Mouse (Mus musculus) midbrain, embryonic 13.5 days (tissue): ENCODE results near the gene Trafd1. TPM values are rescaled to one million over a fixed set of nuclear protein-coding genes. Genes with fewer than 3 reads are reported as not detected.
"Not testable (repeated sequence)": the region's sequence is repeated elsewhere in the genome, so short reads cannot be mapped to it uniquely, and the experiment has no call there.

Experiments
- ATAC-seq: fragments of 200-750 bp; cut with Nextera tagmentation; 2 replicates; pipeline ENCODE4 v1.8.0; 2017; ENCODE audit warnings: mild to moderate bottlenecking, moderate TSS enrichment, moderate library complexity
- H3K27ac ChIP-seq: fragments of 300-500 bp; sonication (generic); 2 replicates; pipeline ENCODE4 v1.5.1; 2015; ENCODE audit warnings: inconsistent platforms, mild to moderate bottlenecking, moderate library complexity
- H3K27me3 ChIP-seq: fragments of 300-500 bp; sonication (generic); 2 replicates; pipeline ENCODE4 v1.6.1; 2015; ENCODE audit warnings: mild to moderate bottlenecking, inconsistent platforms
- H3K36me3 ChIP-seq: fragments of 300-500 bp; sonication (generic); 2 replicates; pipeline ENCODE4 v1.6.1; 2015; ENCODE audit warnings: mild to moderate bottlenecking, inconsistent platforms
- H3K4me1 ChIP-seq: fragments of 300-500 bp; sonication (generic); replicated peaks from 2 replicates; pipeline ENCODE4 v1.6.1; 2015; ENCODE audit warnings: inconsistent platforms
- H3K4me2 ChIP-seq: fragments of 300-500 bp; sonication (generic); replicated peaks from 2 replicates; pipeline ENCODE4 v1.6.1; 2015; ENCODE audit warnings: moderate library complexity, mild to moderate bottlenecking, inconsistent platforms
- H3K4me3 ChIP-seq: fragments of 300-500 bp; sonication (generic); replicated peaks from 2 replicates; pipeline ENCODE4 v1.5.1; 2015; ENCODE audit warnings: mild to moderate bottlenecking, inconsistent platforms
- H3K9ac ChIP-seq: fragments of 300-500 bp; sonication (generic); replicated peaks from 2 replicates; pipeline ENCODE4 v1.6.1; 2015; ENCODE audit warnings: mild to moderate bottlenecking, inconsistent platforms
- H3K9me3 ChIP-seq: fragments of 300-500 bp; sonication (generic); 2 replicates; pipeline ENCODE4 v1.6.1; 2016; ENCODE audit warnings: mild to moderate bottlenecking, inconsistent platforms
- WGBS: fragments of 180-500 bp; shearing (Covaris S2); methylation state at CpG from one replicate; pipeline ENCODE4 v1.1.7; 2015; 5-methylcytosine and 5-hydroxymethylcytosine counted together
- polyA plus RNA-seq: library from polyadenylated mRNA; unstranded; fragments of >200 nt; fragmentation: Nextera tagmentation; extraction: Ambion mirVana; gene quantifications from 2 replicates; pipeline ENCODE4 v1.2.1, GENCODE M21; 2015

Gene Trafd1
- polyA plus RNA-seq, 1 experiment from 2014 or later = 150 TPM

GRCm38 (mm10) chr5:121340965-121341473 lies 44.4 kb downstream of the Trafd1 start:
- no peaks in the 10 kb centered on the region for H3K27me3 ChIP-seq
- H3K27ac ChIP-seq = no peak overlapping the region
- H3K36me3 ChIP-seq = peaks cover 97% of the 10 kb centered on the region
- no peaks in the 10 kb centered on the region for H3K4me1 ChIP-seq
- WGBS = 69% methylated on average over 7 of the region's 7 CpGs
- no peak overlapping the region for H3K4me3 ChIP-seq
- ATAC-seq = no peak
- no peak overlapping the region for H3K4me2 ChIP-seq
- H3K9me3 ChIP-seq = no peaks in the 10 kb centered on the region
- no peak overlapping the region for H3K9ac ChIP-seq

GRCm38 (mm10) chr5:121339507-121340230 lies 45.8 kb downstream of the Trafd1 start:
- H3K4me1 ChIP-seq = no peaks in the 10 kb centered on the region
- H3K4me2 ChIP-seq = no peak overlapping the region
- no peak overlapping the region for H3K4me3 ChIP-seq
- ATAC-seq = no peak
- H3K9me3 ChIP-seq = no peaks in the 10 kb centered on the region
- peaks cover 97% of the 10 kb centered on the region for H3K36me3 ChIP-seq
- no peaks in the 10 kb centered on the region for H3K27me3 ChIP-seq
- 88% methylated on average over 7 of the region's 7 CpGs for WGBS
- no peak overlapping the region for H3K27ac ChIP-seq
- no peak overlapping the region for H3K9ac ChIP-seq

GRCm38 (mm10) chr5:121336776-121337175 lies 48.7 kb downstream of the Trafd1 start:
- no peak overlapping the region for H3K27ac ChIP-seq
- H3K4me3 ChIP-seq = no peak overlapping the region
- no peaks in the 10 kb centered on the region for H3K4me1 ChIP-seq
- H3K36me3 ChIP-seq = peaks cover 96% of the 10 kb centered on the region
- H3K9ac ChIP-seq = no peak overlapping the region
- 93% methylated on average over 6 of the region's 6 CpGs for WGBS
- H3K4me2 ChIP-seq = no peak overlapping the region
- no peak for ATAC-seq
- H3K9me3 ChIP-seq = no peaks in the 10 kb centered on the region
- no peaks in the 10 kb centered on the region for H3K27me3 ChIP-seq

- ATAC-seq = no peak
- 70% methylated on average over 3 of the region's 3 CpGs for WGBS
- Histone ChIP-seq H3K9ac (no peak overlapping the region), H3K4me2 (no peak overlapping the region), H3K4me1 (no peaks in the 10 kb centered on the region), H3K27ac (no peak overlapping the region), H3K4me3 (no peak overlapping the region), H3K27me3 (no peaks in the 10 kb centered on the region), H3K9me3 (no peaks in the 10 kb centered on the region), H3K36me3 (peaks cover 97% of the 10 kb centered on the region)
Measured at GRCm38 (mm10) chr5:121336009-121336408, 49.4 kb downstream of the Trafd1 start.

GRCm38 (mm10) chr5:121335426-121335825 lies 50.0 kb downstream of the Trafd1 start:
- H3K4me3 ChIP-seq = no peak overlapping the region
- ATAC-seq = no peak
- no peaks in the 10 kb centered on the region for H3K9me3 ChIP-seq
- no peak overlapping the region for H3K4me2 ChIP-seq
- no peaks in the 10 kb centered on the region for H3K4me1 ChIP-seq
- H3K27me3 ChIP-seq = no peaks in the 10 kb centered on the region
- H3K36me3 ChIP-seq = peaks cover 97% of the 10 kb centered on the region
- H3K27ac ChIP-seq = no peak overlapping the region
- WGBS = 86% methylated on average over 4 of the region's 4 CpGs
- no peak overlapping the region for H3K9ac ChIP-seq

GRCm38 (mm10) chr5:121334454-121334853 lies 51.0 kb downstream of the Trafd1 start:
- Histone ChIP-seq H3K36me3 (peaks cover 92% of the 10 kb centered on the region), H3K27ac (no peak overlapping the region), H3K9me3 (no peaks in the 10 kb centered on the region), H3K4me3 (no peak overlapping the region), H3K4me1 (no peaks in the 10 kb centered on the region), H3K9ac (no peak overlapping the region), H3K4me2 (no peak overlapping the region), H3K27me3 (no peaks in the 10 kb centered on the region)
- no peak for ATAC-seq
- 96% methylated on average over 5 of the region's 5 CpGs for WGBS

GRCm38 (mm10) chr5:121333976-121334375 lies 51.5 kb downstream of the Trafd1 start:
- no peak for ATAC-seq
- Histone ChIP-seq H3K36me3 (peaks cover 92% of the 10 kb centered on the region), H3K4me3 (no peak overlapping the region), H3K4me2 (no peak overlapping the region), H3K9ac (no peak overlapping the region), H3K4me1 (no peaks in the 10 kb centered on the region), H3K27ac (no peak overlapping the region), H3K9me3 (no peaks in the 10 kb centered on the region), H3K27me3 (no peaks in the 10 kb centered on the region)
- WGBS = 95% methylated on average over 9 of the region's 9 CpGs

- Histone ChIP-seq H3K4me2 (no peak overlapping the region), H3K27me3 (no peaks in the 10 kb centered on the region), H3K4me1 (no peaks in the 10 kb centered on the region), H3K9me3 (no peaks in the 10 kb centered on the region), H3K9ac (no peak overlapping the region), H3K36me3 (peaks cover 89% of the 10 kb centered on the region), H3K27ac (no peak overlapping the region), H3K4me3 (no peak overlapping the region)
- no peak for ATAC-seq
- 95% methylated on average over 10 of the region's 10 CpGs for WGBS
Measured at GRCm38 (mm10) chr5:121331731-121332130, 53.7 kb downstream of the Trafd1 start.

GRCm38 (mm10) chr5:121330154-121330816 lies 55.1 kb downstream of the Trafd1 start:
- WGBS = 72% methylated on average over 5 of the region's 19 CpGs

GRCm38 (mm10) chr5:121329333-121330058 lies 55.9 kb downstream of the Trafd1 start:
- Histone ChIP-seq H3K9ac (no peak overlapping the region), H3K27ac (no peak overlapping the region), H3K27me3 (no peaks in the 10 kb centered on the region), H3K36me3 (peaks cover 88% of the 10 kb centered on the region), H3K9me3 (no peaks in the 10 kb centered on the region), H3K4me2 (peak overlapping the region; percentile 37), H3K4me3 (peak overlapping the region; percentile 3; the same call in 1 of the 2 replicates), H3K4me1 (no peaks in the 10 kb centered on the region)
- 86% methylated on average over 11 of the region's 11 CpGs for WGBS
- ATAC-seq = no peak

More at GRCm38 (mm10) chr5:121330154-121330816, 55.1 kb downstream of the Trafd1 start:
- H3K4me1 ChIP-seq, H3K27me3 ChIP-seq, H3K9ac ChIP-seq, H3K9me3 ChIP-seq: not testable (repeated sequence)
- peak; percentile 53; the same call in 1 of the 2 replicates for ATAC-seq
- peak overlapping the region; percentile 37 for H3K4me2 ChIP-seq
- H3K4me3 ChIP-seq = peak overlapping the region; percentile 3; the same call in 1 of the 2 replicates
- H3K27ac ChIP-seq = peak overlapping the region; percentile 74
- peaks cover 89% of the 10 kb centered on the region for H3K36me3 ChIP-seq

- H3K27ac ChIP-seq = no peak overlapping the region
- WGBS = 91% methylated on average over 14 of the region's 14 CpGs
- H3K9ac ChIP-seq = no peak overlapping the region
- no peaks in the 10 kb centered on the region for H3K4me1 ChIP-seq
- peaks cover 89% of the 10 kb centered on the region for H3K36me3 ChIP-seq
- ATAC-seq = no peak
- H3K4me3 ChIP-seq = no peak overlapping the region
- H3K9me3 ChIP-seq = no peaks in the 10 kb centered on the region
- H3K4me2 ChIP-seq = no peak overlapping the region
- no peaks in the 10 kb centered on the region for H3K27me3 ChIP-seq
Measured at GRCm38 (mm10) chr5:121326079-121326805, 59.2 kb downstream of the Trafd1 start.
